Mouse (Mus musculus) thymus, postnatal 36 days (tissue): ENCODE results near the gene Arl2bp.

Experiments
- DNase-seq, 2 experiments: peaks; one replicate each; pipeline ENCODE4 v3.0.0; 2022; ENCODE audit warnings: mixed read lengths in 2 of 2

Gene Arl2bp

DNA sequence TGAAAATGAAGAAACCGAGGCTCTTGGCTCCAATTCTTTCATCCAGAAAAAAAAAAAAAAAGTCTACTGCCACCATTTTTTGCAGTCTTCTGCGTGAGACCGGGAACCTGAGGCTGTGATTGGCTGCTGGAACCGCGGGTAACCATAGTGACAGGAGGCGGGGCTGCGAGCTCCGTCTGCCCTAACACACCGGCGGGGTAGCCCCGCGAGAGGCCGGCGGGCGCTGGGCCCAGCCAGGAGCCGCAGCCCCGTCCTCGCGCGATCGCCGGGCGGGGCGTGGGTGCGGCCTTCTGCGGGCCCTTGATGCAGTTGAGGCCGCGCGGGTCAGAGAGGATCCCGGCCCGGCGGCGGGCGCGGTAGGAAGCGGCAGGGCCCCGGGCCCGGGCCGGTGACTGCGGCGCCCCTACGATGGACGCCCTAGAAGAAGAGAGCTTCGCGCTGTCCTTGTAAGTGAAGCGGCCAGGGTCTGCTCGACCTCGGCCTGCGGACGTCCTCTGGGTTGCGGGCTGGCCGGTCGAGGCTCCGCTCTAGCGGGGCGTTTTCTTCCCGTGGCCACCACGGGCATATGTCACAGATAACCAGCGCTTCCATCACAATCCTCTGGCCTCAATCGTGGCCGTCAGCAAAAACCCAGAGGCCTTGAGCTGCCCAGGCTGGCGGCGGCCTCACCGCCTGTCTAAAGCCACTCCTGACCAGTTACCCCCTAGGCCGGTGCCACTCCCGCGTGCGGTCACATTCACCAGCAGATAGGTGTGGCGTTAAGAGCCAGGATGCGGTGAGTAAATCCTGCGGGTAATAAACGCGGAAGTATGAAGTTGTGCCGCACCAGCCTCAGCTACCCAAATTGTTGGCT, at the start of gene Arl2bp:
Gene Arl2bp, plus strand, starts transcription at position 145 of the 853 bp plus-strand sequence.
- peak; percentile 90 to 93 for DNase-seq

DNA sequence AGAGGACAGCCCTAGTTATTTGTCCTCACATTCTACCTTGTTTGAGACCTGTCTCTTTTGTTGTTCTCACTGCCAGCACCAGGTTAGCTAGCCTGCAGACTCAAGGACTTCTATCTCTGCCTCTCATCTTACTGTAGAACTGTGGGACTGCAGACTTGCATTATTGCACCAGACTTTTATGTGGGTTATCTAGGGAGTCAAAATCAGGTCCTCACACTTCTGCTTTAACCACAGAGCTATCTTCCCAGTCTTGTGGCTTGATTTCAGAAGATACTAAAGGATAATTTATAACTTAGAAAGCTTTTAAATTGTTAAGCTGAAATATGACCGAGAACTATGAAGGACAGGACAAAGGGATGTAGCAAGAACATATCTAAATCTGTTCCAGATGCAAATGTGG, 41.5 kb upstream of the Arl2bp start:
- no peak for DNase-seq

DNA sequence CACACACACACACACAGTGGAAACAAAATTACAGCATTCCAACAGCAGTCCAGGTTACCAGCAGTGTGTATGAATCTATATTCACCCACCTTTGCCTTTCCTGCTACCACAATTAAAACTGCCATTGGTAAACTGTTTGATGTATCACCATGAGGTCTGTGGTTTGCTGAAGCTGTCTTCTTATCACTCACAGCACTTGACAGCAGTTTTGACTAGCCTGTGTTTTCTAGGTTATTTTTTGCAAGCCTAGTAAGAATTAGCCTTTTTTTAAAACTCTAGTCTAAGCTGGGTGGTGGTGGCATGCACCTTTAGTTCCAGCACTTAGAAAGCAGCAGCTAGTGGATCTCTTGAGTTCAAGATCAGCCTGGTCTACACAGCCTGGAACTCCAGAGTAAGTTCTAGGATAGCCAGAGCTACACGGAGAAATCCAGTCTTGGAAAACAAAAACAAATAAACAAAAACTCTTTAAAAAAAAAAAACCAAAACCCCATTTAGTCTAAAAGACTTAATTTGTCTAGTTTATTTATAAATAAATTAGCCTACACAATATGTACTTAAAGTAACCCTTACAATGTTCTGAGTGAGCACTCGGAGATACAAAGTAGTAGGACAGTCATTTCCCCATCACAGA, 32.7 kb upstream of the Arl2bp start:
- DNase-seq, result no peak

DNA sequence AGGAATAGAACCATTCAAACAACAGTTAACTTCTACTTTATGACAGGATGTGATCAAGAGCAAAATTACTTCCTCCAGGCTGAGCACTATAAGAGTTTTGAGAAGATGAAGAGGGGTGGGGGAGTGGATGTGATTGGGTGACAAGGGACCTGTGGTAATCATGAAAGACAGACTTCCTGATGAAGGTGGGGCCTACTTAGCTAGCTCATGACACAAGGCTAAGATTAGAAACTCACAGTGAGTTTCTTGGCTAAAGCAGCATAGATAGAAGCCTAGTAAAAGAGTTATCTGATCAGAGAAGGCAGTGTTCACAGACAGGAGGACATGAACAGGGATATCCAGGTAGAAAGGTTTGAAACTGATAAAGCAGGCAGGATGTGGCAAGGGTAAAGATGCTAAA, 32.2 kb upstream of the Arl2bp start:
- peak; percentile 32 for DNase-seq

DNA sequence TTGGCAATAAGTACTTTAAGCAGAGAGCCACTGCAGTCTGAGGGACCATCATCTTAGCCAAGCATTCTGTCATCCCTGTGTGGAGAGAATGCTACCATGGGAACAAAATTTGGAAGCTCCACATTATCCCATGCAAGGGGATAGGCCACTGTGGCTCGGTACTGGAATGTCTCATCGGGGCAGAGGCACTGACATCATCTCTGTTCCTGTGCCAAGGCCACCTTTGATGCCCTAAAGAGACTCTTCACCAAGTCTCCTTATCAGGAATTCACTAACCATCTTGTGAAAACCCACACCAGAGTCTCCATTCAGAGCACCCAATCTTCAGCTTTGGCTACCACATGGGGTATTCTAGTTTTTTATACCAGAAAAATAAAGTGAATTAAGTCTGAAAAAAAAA, 25.2 kb upstream of the Arl2bp start:
- no peak for DNase-seq

DNA sequence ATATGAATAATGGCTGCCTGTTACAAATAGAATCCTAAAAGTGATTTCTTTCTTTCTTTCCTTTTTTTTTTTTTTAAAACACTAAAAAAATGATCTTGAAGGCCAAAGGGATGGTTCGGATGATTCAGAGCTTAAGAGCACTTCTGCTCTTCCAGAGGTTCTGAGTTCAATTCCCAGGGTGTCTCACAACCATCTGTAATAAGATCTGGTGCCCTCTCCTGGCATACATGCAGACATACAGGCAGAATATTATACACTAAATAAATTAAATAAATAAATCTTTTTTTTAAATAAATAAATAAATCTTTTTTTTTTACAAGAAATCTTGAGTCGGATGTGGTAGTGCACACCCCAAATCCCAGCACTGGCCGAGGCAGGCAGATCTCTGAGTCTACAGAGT, 24.5 kb upstream of the Arl2bp start:
- DNase-seq, result no peak

DNA sequence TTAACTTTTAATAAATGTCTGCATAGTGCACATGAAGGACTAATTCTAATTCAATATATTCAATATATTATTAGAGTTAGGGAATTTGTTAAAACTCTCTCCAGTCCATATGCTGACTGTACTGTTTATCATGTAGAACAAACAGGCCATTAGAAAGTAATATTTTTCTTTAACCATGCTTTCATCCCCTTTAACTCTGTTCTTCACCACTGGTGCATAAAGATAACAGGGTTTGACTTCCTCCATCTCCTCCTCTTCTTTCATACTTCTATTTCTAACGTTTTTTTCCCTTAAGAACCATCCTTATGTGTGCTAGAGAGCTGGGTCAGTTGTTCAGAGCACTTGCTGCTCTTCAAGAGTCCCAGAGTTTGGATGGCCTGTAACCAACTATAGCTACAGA, 21.2 kb upstream of the Arl2bp start:
- DNase-seq, result no peak

DNA sequence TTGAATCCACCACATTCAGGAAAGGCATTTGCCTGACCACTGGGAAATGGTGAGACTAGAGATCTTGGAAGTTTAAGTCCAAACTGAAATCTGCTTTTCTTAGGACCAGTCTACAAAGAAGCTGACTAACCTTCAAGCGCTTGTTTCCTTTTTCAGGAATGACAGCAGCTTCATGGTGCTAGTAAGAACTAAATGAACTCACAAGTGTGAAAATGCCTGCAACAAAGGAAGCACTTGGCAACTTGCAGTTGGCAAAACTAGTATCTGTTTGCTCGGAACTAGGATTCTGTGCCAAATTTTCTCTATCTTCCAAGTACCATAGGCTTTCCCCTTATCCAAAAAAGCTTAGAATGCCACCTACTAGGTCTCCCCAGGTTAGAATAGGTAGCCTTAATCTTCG, 20.2 kb upstream of the Arl2bp start:
- no peak for DNase-seq

DNA sequence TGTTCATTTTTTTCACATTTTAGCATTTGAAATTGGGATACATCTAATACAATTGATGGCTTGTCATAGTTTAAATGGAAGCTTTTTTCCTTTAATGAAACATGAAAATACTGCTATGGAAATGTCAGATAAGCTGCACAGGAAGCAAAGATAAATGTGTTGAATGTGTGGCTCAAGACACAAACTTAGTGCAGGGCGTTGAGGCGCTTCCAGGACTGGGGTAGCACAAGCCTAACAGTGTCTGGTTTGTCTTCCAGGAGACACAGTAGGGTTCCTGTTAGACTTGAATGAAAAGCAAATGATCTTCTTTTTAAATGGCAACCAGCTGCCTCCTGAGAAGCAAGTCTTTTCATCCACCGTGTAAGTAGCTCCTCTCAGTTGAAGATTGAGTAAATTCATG, 16.9 kb upstream of the Arl2bp start:
- no peak for DNase-seq

DNA sequence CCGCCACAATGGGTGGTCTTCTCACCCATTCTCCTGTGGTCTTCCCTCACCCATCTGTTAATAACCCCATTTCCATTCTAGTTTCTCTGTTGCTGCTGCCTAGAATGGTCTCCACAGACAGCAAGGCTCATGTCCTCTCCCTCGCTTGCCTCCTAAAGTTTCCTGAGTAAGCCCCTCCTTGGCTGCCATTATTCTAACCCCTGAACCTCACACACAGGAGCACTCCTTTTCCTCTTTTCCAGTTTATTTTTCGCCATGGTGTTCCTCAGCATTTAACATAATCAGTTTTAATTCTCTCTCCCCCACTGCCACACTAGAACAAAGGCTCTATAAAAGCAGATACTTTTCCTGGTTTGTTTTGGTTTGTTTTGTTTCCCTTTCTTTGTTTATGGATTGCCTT, 13.4 kb upstream of the Arl2bp start:
- no peak for DNase-seq

DNA sequence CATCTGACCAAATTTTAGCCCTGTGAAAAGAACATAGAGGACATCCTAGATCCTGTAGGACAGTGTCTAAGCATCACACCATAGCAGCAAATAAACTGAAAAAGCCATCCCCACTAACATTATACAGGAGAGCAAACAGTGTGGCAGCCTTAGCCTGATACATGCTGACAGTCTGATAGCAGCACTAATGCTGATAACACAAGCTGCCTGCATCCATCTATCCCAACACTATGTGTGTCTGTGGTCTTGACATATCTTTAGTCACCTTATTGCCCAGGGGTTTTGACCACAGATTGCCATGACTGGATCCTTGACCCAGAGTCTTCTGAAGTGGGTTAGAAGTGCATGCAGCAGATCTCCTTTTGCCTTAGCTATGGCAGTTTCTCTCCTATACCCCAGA, 11.4 kb upstream of the Arl2bp start:
- no peak for DNase-seq

DNA sequence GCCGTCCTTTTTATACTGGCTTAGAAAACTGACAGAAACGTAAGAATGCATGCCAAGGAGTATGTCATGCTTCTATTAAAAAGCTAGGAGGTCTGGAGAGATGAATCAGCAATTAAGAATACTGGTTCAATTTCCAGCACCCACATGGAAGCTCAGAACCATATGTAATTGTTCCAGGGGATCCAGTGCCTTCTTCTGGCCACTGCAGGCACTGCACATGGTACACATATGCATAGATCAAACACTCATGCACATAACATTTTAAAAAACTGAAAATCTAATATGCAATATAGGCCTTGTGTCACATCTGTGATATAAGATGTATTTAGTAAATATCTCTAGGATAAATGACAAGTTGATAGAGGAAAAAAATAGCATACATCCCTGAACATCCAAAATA, 8.4 kb upstream of the Arl2bp start:
- no peak for DNase-seq

DNA sequence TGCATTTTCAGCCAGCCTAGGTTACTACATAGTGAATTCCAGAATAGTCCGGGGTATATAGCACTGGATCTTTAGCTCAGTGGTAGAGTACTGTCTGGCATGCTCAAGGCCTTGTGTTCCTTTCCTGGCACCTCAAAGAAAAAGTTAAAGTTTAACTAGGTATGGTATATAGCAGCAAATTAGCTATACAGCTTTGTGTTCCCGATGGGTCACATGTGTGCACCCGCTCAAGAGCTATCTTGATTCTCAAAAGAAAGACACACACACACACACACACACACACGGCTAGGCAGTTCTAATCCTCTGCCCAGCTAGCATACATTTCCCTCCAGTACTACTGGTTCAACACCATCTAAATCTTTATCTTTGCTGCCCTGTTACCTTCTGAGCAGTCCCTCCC, 6.0 kb upstream of the Arl2bp start:
- no peak for DNase-seq

DNA sequence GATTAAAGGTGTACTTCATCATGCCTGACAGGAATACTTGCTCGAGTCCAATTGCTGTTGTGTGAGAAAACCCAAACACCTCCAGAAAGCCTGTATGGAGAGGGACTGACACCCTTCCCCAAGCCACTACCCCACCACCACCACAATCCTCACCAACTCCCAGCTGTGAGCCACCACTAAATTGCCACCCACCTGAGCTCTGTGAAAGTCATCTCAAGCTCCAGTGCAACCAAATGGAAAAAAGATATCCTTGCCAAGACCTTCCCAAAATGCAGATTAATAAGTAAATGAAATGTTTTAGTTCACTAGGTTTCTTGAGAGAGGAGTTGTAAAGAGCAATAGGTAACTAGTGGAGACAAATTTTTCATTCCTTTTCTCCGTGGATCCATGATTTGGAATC, 1.7 kb upstream of the Arl2bp start:
- no peak for DNase-seq

DNA sequence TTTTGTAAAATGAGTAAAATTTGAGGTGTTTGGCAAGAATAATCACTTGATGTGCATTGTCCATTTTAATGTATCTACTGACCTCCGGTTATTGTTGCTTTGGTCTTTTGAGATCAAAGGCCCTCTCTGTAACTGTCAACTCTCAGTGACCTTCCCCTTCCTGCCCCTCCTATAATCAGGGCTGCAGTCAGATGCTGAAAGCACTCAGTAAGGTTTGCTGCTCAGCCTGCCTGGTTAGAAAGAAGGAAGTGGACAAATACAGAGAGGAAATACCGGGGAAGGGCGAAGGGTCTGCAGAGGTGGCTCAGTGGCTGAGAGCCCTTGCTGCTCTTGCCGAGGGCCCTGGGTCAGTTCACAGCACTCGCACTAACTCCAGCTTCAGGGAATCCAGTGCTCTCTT, 8.0 kb downstream of the Arl2bp start:
- no peak for DNase-seq

DNA sequence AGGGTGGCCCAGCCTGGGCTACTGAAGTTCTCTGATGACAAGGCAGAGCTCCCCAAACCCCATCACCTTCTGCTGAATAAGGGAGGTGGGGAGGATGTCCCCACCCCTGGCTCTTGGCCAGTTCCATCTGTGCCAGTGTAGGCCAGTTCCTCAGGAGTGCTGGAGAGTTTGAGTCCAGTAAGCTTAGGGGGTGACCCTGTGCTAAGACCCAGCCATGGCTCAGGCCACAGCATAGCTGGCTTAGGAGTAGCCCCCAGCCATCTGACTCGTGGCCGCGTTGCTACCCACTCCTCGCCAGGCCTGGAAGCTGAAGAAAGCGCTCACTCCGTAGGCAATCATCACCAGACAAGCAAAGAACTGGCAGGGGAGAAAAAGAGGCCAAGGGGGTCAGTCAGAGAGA, 9.5 kb downstream of the Arl2bp start:
- DNase-seq, result no peak

DNA sequence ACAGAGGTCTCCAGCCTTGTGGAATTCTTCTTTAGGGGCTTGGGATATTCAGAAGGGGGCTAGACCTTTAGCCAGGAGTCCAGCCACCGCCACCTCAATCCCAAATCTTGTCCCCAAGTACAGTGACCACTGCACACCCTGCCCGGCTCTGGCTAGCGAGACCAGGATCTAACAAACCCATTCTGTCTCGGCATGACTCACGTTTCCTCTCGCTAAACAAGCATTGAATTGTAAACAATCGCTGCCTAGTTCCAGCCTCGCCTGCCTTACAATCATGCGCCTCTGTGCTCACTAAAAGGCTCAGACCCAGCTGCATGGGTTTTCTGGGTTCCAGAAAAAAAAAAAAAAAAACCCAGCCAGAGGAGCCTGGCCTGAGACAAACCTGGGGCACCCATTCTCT, 12.2 kb downstream of the Arl2bp start:
- DNase-seq, result no peak

DNA sequence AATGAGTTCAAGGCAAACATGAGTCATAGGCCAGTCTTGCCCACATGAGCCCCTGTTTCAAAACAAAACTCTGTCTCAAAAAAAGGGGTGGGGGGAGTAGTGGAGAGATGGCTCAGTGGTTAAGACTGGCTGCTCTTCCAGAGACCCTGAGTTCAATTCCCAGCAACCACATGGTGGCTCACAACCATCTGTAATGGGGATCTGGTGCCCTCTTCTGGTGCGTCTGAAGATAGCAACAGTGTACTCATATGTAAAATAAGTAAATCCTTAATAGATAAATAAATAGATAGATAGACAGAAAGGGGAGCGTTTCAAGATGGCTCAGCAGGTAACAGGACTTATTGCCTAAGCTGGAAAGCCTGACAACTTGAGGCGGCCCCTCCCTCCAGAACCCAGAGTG, 14.0 kb downstream of the Arl2bp start:
- DNase-seq, result no peak

DNA sequence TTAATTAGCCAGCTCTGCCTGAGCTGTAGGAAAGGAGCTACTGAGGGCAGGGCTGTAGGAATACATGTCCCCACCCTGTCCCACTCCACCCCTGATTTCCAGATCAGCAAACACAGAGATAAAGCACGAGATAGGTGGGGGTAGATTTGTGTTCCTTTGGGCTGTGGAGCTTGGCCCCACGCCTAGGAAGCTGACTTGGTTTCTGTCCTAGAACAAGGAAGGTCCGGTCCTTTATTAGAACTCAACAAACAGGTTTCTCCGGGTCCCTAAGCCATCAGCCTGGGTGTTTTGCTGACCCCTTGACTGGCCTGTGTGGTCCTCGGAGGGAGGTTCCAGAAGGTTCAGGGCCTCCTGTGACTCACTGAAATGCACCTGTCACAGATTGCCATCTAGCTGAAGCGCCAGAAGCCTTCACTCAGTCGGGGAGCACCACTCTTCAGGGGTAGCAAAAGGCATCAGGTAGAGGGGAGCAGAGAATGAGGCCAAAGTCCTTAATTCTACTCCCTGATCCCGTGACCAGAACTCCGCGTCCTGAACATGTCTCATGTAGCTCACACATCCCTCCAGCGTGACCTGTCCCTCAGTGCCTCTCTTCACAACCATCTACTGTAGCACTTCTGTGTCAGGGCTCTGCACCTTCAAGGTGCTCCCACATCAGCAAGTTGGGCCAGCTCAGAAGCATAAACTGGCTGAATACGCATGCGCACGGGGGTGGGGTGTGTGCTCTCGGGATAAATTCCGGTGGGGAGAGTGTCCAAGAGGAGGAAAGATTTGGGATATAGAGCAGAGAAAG, 16.5 kb downstream of the Arl2bp start:
- DNase-seq, result no peak

DNA sequence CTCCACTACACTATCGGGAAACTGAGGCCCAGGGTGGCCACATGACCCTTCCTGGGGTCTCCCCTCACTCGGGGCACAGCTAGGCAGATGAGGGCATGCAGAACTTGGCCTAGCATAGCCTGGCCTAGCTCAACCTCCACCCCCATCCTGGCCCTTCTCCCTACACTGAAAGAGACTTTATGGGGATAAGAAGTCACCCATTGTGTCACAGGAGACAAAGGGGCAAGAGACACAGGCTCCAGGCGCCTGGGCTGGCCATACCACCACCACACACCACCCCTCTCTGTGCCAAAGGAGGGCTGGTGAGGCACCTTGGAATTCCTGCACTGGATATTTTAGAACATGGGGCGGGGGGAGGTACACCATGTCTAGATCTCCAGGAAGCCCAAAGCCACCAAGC, 17.9 kb downstream of the Arl2bp start:
- no peak for DNase-seq

DNA sequence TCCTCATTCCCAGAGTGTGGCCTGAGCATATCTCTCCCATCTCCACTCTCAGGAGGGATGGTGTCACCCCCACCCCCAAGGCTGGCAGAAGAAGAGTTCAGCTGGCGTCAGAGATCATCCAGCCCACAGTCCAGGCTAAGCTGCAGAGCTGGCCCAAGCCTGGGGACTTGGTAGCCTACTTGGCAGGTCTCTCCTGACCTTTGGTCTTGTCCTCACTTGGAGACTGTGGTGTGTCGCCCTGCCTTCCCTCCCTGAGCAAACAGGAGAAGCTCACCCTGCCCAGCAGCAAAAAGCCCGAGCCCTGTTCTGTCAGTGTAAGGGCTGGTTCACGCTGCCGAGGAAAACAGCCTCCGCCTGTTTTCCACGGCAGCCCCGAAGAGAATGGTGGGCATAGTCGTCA, 19.6 kb downstream of the Arl2bp start:
- no peak for DNase-seq

DNA sequence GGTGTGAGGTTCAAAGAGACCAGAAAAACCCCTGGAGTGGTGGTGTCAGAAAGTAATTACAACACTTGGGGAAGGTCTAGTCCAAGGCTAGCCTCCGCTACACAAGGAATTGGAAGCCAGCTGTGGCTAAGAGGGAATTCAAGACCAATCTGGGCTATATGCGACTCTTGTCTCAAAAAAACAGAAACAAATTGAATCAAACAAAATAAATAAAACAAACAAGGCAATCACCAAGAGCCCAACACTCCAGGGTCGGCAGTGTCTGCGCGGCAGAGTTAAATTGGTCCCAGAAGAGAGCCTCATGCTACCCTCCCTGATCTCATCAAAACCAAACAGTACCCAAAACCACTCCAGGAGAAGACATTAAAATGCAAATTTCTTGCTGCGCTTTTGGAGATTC, 28.3 kb downstream of the Arl2bp start:
- DNase-seq, result no peak

DNA sequence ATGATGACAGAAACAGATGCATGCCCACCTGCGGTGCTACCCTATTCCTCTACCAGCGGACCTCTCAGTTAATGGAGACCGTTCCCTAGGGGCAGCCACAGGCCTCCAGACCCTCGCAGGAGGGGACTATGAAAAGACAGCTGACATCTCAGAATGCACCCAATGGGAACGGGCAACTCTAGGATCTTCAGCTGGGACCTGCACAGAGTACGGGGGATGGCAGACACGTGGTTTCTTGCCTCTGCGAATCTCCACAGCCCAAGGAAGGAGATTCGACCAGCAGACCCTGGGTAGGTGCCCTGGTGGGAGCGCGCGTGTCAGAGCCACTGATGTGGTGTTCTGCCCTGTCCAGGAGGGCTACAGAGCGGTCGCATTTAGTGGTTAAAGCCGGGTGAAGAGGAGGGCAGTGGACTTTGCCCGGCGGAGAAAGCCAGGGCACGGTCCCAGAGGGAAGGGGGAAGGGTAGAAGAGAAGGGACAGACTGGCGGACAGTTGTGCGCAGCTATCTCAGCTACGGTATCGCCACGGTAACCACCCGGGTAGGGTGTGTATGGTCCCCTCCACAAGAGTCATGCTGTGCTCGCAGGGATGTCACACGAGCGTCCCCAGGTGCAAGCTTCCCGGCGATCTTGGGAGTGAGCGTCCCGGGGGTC, 29.1 kb downstream of the Arl2bp start:
- DNase-seq, result no peak
